In genomic region chr8:121685419-121685818, GRCm38 (mm10) we compare ENCODE assay signal across 9 mouse cellular contexts. TPM values are rescaled to one million over a fixed set of nuclear protein-coding genes. Genes with fewer than 3 reads are reported as not detected.
DNase-seq lines count a peak whose midpoint lies in the region; ATAC-seq and TF ChIP-seq lines count a peak whose summit lies in the region.
"Had no signal": no experiment of that assay in that cellular context is flagged by ENCODE, and none has a peak within 500 bp of the region (broad histone marks: within the 10 kb centered on the region; RNA-seq: fewer than 3 reads in every experiment).

No protein-coding gene starts in this region.

- H3K27ac ChIP-seq in forebrain, embryonic 14.5 days (ENCODE audit: low read depth, low read length) = no peak overlapping the region
- no peak overlapping the region for H3K27ac ChIP-seq in forebrain, embryonic 12.5 days
- H3K27ac ChIP-seq: neural tube, embryonic 12.5 days had no signal

- H3K4me1 ChIP-seq in forebrain, embryonic 14.5 days (ENCODE audit: control insufficient read depth, insufficient read depth, low read length) = peaks cover 9% of the 10 kb centered on the region
- H3K4me1 ChIP-seq in forebrain, embryonic 12.5 days = peaks cover 18% of the 10 kb centered on the region
- H3K4me1 ChIP-seq in lung, adult 2 months (ENCODE audit: control insufficient read depth, insufficient read depth, low read length) = no peaks in the 10 kb centered on the region

- H3K4me2 ChIP-seq in forebrain, embryonic 14.5 days (ENCODE audit: low read length) = no peak overlapping the region
- H3K4me2 ChIP-seq in forebrain, embryonic 12.5 days = no peak overlapping the region
- H3K4me2 ChIP-seq: neural tube, embryonic 12.5 days had no signal

- peak; percentile 24 for DNase-seq in forebrain, embryonic 14.5 days (ENCODE audit: low spot score)
- peak; percentile 49 for DNase-seq in ovary, postnatal 14 days (ENCODE audit: low spot score)
- DNase-seq in ovary, postnatal 10 days (ENCODE audit: low spot score) = no peak
- peak; percentile 36 for DNase-seq in c-Kit-positive CD71-negative TER-119-negative erythroid progenitor cells, embryonic 14.5 days (ENCODE audit: low read depth)
- peak; percentile 76 for DNase-seq in gastrocnemius, postnatal 10 days
- peak; percentile 75 for DNase-seq in lung, adult 2 months
- peak; percentile 20 for DNase-seq in thymus, postnatal 25 days

- ATAC-seq in forebrain, embryonic 14.5 days = no peak; the same call in 1 of the 2 replicates
- ATAC-seq in forebrain, embryonic 12.5 days (ENCODE audit: low FRiP score) = no peak

- H3K9me3 ChIP-seq in forebrain, embryonic 14.5 days (replicated peaks; ENCODE audit: control insufficient read depth, low read length) = no peaks in the 10 kb centered on the region
- no peaks in the 10 kb centered on the region for H3K9me3 ChIP-seq in forebrain, embryonic 12.5 days
- H3K9me3 ChIP-seq: neural tube, embryonic 12.5 days had no signal

- no peak for TF ChIP-seq POLR2A in lung, adult 2 months (IDR thresholded peaks at IDR 0.05; ENCODE audit: borderline replicate concordance, extremely low read depth, low read depth, low read length)

- no peak overlapping the region for H3K4me3 ChIP-seq in forebrain, embryonic 14.5 days (ENCODE audit: low read depth, low read length)
- H3K4me3 ChIP-seq in forebrain, embryonic 12.5 days (replicated peaks) = no peak overlapping the region
- no peak overlapping the region for H3K4me3 ChIP-seq in lung, adult 2 months (replicated peaks; ENCODE audit: extremely low read depth, low read depth, low read length)
- H3K4me3 ChIP-seq: neural tube, embryonic 12.5 days had no signal

- H3K27me3 ChIP-seq in forebrain, embryonic 14.5 days (replicated peaks; ENCODE audit: control insufficient read depth, insufficient read depth, low read length) = no peaks in the 10 kb centered on the region
- H3K27me3 ChIP-seq in forebrain, embryonic 12.5 days = no peaks in the 10 kb centered on the region; the same call in 1 of the 2 replicates
- H3K27me3 ChIP-seq: neural tube, embryonic 12.5 days had no signal

- 7% methylated on average over 4 of the region's 4 CpGs for WGBS in forebrain, embryonic 14.5 days
- 31% methylated on average over 4 of the region's 4 CpGs for WGBS in forebrain, embryonic 12.5 days
- 9% methylated on average over 4 of the region's 4 CpGs for WGBS in lung, adult 2 months

- TF ChIP-seq CTCF in lung, adult 2 months (IDR thresholded peaks at IDR 0.05; ENCODE audit: insufficient read depth, low read length) = peak; percentile 90

- H3K9ac ChIP-seq in forebrain, embryonic 14.5 days (ENCODE audit: low read length) = no peak overlapping the region
- no peak overlapping the region for H3K9ac ChIP-seq in forebrain, embryonic 12.5 days
- H3K9ac ChIP-seq: neural tube, embryonic 12.5 days had no signal

- no peaks in the 10 kb centered on the region for H3K36me3 ChIP-seq in forebrain, embryonic 14.5 days (ENCODE audit: control insufficient read depth, insufficient read depth, low read length)
- H3K36me3 ChIP-seq in forebrain, embryonic 12.5 days (replicated peaks) = no peaks in the 10 kb centered on the region
- H3K36me3 ChIP-seq: neural tube, embryonic 12.5 days had no signal

RNA-seq across cellular contexts. Expression of gene Zcchc14, which starts 32.7 kb away (rescaled TPM):
- polyA plus RNA-seq in forebrain, embryonic 14.5 days (2014; fragmentation: Nextera tagmentation; extraction: Ambion mirVana) = 40.9 and 44.9 TPM in 2 replicates
- polyA plus RNA-seq in forebrain, embryonic 12.5 days (2016; fragmentation: Nextera tagmentation; extraction: Ambion mirVana) = 28.3 and 30.5 TPM in 2 replicates
- 10 to 100 TPM; 25.0 to 33.1 TPM for total RNA-seq in gastrocnemius, postnatal 10 days (2021)
- 40.8 and 50.9 TPM in 2 replicates for polyA plus RNA-seq in lung, adult 2 months (2012; rRNA removed)

RNA-seq across cellular contexts. Expression of gene Jph3, which starts 44.0 kb away (rescaled TPM):
- 44.1 and 55.9 TPM in 2 replicates for polyA plus RNA-seq in forebrain, embryonic 14.5 days (2014; fragmentation: Nextera tagmentation; extraction: Ambion mirVana)
- polyA plus RNA-seq in forebrain, embryonic 12.5 days (2016; fragmentation: Nextera tagmentation; extraction: Ambion mirVana) = 27.4 and 30.1 TPM in 2 replicates
- total RNA-seq in gastrocnemius, postnatal 10 days (2021) = under 1 TPM; 0.14 to 0.16 TPM
- 0.06 and 0.10 TPM in 2 replicates for polyA plus RNA-seq in lung, adult 2 months (2012; rRNA removed)

Comparison
In these comparisons a context has a peak if more than half of its experiments do, and no peak if none do; other contexts are left out.
1. RNA of gene Jph3, which starts 44.0 kb away (polyA plus RNA-seq): 44.1 to 55.9 TPM in forebrain, embryonic 14.5 days and 27.4 to 30.1 TPM in forebrain, embryonic 12.5 days; 0.06 to 0.10 TPM in lung, adult 2 months; every median in the first group is over 10 times any median in the second.